Mouse (Mus musculus) adrenal gland, adult 18-20 months (tissue): ENCODE data around the gene Ehmt1. TPM values are rescaled to one million over a fixed set of nuclear protein-coding genes. Genes with fewer than 3 reads are reported as not detected.
A peak's percentile ranks its signal among the peaks of the same experiment; 100 is the strongest.

ENCODE experiments used
- DNase-seq, 2 experiments: peaks; one replicate each; pipeline ENCODE4 v3.0.0; 2021 to 2022; ENCODE audit warnings: low spot score in 2 of 2
- total RNA-seq, 2 experiments: library from RNA; stranded (reverse); gene quantifications; 1 replicate in 1 of 2; 2 replicates in 1 of 2; pipeline ENCODE4 v1.2.3; 2021

Gene Ehmt1
- total RNA-seq, 2 experiments from 2014 or later = 46.6 to 50.1 TPM

GRCm38 (mm10) chr2:24914762-24915161, 4.7 kb downstream of the Ehmt1 start:
- no peak for DNase-seq

DNA sequence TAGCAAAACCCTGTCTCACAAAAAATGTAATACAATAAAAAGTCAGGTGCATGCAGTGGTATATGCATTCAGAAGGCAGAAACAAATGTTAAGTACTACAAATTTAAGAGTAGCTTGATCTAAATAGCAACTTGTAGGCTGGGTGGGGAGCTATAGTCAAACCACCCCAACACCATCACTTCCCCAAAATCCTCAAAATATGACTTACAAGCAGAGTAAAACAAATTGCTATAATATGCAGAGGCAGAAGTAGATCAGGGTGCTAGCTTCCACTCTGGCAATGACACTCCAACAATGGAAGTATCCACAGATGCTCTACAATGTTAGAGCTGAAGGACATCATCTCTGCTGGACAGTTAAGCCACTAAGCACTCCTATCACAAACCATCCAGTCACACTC, 6.8 kb downstream of the Ehmt1 start:
- no peak for DNase-seq

GRCm38 (mm10) chr2:24912189-24912588, 7.2 kb downstream of the Ehmt1 start:
- no peak for DNase-seq

DNA sequence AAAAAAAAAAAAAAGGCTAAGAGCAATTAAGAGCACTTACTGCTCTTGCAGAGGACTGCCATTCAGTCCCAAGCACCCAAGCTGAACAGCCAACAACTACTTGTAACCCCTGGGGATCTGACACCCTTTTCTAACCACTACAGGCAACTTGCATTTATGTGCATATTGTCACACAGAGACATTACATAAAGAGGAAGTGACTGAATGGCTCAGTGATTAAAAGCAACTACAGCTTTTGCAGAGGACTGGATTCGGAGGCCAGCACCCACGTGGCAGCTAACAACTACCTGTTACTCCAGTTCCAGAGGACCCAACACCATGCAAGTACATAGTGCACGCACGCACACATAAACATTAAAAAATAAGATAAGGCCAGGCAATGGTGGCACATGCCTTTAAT, 8.9 kb downstream of the Ehmt1 start:
- DNase-seq = no peak

DNA sequence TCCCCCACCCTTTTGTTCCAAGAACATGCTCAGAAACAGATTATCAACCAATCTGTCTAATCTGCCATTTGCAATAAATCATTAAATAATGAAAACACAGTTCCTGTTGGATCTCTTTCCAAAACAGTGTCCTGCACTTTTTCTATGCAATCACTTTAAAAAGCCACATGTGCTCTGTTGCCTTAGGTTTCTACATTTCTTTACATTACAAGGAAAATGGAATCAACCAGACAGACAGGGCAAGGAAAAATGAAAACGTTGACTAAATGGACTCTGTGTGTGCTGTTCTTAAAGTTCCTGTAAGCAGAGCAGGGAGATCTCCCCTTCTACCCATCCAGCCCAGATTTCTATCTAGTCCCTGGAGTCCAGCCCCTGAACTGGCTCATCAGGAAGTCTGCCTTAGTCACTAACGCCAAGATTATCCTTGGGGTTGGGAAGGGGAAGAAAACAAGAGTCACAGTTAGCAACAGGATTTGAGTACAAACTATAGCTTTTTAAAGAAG, 13.7 kb downstream of the Ehmt1 start:
- DNase-seq = no peak

DNA sequence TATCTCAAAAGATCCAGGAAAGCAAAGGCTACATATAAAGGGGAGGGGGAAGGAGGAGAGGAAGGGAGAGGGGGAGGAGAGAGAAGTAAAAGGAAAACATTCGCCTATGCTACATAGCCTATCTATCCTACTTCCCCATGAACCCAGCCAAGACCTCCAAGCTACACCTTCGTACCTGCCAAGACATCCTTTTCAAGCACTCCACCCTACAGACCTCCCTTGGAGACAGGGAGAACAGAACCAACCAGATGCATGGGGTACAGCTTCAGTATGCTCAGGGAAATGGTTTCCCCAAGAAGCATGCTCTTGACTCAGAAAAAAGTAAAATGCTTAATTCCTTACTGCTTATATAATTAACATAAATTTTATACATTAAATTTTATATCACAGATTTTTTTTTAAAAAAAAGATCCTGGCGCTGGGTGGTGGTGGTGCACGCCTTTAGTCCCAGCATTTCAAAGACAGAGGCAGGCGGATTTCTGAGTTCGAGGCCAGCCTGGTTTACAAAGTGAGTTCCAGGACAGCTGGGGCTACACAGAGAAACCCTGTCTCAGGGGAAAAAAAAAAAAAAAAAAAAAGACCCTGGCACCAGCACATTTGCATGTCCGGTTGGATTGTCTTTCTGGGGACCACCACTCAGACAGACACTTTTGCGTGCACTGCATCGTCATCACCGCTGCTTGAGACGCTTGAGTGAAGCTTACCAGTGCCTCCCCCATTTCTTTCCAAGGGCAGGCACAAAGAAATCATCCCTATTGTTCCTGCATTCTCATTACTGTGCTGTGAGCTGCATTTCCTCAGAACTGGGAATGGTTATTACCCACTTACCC, 14.4 kb downstream of the Ehmt1 start:
- no peak for DNase-seq

GRCm38 (mm10) chr2:24902999-24903398, 16.4 kb downstream of the Ehmt1 start:
- no peak for DNase-seq

- no peak for DNase-seq
Observed at GRCm38 (mm10) chr2:24901055-24901454, 18.4 kb downstream of the Ehmt1 start.

GRCm38 (mm10) chr2:24899292-24899691, 20.1 kb downstream of the Ehmt1 start:
- no peak for DNase-seq

GRCm38 (mm10) chr2:24896761-24897160, 22.7 kb downstream of the Ehmt1 start:
- DNase-seq = no peak

DNA sequence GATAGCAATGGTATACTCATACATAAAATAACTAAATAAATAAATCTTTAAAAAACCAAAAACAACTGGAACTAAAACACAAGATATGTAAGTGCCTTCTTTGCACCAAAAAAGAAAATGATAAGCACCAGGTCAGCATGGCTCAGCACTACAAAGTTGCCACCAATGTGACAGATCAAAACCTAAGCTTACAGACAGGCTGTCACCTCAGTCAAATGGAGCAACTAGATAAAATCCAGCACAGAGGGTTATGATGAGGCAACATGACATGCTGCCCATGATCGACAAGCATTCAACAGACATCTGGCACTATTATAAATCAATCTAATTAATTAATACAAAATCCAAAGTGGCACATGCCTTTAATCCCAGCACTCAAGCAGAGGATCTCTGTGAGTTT, 25.2 kb downstream of the Ehmt1 start:
- no peak for DNase-seq

DNA sequence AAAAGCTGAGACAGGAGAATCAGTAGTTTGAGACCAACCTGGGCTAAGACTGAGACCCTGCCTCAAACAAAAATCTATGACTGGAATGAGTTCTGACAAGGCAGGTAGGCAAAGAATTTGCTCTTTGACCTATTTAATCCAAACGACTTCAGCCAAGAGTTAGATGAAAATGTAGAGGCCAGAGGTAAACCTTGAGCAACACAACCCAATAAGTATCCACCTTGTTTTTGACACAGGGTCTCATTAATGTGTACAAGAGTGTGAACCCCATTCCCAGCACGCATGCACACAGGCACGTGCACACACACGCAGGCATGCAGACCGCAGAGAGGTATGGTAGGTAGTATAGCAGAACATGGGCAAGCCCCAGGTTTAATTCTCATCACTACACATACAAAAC, 27.1 kb downstream of the Ehmt1 start:
- DNase-seq = no peak

DNA sequence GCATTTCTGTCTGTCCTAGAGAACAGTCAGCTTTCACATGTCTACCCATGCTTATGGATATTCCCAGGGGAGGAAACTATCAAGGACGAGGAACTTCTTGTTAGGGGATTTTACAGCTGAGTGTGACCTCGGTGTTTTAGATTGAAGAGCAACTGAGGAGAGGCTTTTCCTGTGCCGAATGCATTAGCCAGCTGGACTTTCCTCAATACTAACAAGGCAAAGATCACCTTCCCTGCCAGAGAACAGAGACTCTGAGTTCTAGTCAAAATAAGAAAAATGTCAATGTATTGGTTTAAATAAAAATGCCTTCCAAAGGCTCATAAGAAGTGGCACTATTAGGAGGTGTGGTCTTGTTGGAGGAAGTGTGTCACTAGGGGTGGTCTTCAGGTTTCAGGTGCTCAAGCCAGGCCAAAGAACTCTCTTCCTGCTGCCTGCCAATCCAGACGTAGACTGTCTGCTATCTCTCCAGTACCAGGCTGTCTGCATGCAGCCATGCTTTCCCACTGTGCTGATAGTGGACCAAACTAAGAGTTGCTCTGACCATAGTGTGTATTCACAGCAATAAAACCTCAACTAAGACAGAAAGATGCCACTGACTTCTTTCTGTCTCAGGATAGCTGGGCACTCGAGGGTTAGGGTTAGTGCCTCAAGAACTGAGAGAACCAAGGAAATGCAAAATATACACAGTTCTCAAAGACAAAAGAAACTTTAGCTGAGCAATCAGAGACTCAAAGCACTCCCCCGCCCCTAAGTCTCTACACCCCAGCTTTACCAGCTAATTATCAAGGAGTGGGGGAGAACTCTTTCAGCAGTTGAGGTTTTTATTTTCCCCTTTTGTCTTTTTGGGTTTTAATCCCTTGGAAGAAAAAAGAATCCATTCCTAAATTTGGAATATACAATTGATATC, 28.6 kb downstream of the Ehmt1 start:
- no peak for DNase-seq

DNA sequence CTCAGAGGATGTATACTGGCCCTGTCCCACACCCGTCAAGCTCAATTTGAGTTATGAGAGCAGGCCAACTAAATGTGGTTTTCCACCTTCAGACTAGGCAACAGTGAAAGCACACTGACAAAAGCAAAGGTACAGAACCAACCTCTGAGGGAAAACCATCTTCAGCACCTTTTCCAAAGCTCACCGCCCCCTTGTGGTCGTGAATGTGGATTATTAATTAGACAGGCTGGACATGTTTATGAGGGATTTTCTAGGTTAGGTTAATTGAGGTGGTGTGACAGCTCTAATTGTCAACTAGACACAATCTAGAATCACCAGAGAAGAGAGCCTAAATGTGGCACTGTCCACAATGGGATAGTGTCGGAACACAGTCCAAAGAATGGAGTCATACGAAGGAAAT, 30.5 kb downstream of the Ehmt1 start:
- no peak for DNase-seq

DNA sequence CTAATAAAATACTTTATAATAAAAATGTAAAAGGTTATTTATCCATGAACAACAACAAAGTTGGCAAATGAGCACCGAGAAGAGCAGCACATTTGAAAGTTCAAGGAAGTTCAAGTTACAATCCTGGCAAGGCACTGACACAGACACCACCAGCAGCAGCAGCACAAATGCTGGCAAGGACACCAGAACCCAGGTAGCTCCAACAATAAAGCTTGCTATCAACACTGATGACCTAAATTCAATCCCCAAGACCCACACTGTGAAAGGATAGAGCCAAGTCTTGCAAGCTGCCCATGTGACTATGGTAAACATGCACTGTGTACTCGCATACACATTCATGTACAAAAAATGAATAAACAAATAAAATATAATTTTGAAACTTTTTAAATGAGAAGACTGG, 38.7 kb downstream of the Ehmt1 start:
- DNase-seq = no peak

- no peak for DNase-seq
Observed at GRCm38 (mm10) chr2:24870952-24871351, 48.5 kb downstream of the Ehmt1 start.

- DNase-seq = peak in 1 of 2 experiments; percentile 28
Observed at GRCm38 (mm10) chr2:24863010-24863409, 56.4 kb downstream of the Ehmt1 start.

DNA sequence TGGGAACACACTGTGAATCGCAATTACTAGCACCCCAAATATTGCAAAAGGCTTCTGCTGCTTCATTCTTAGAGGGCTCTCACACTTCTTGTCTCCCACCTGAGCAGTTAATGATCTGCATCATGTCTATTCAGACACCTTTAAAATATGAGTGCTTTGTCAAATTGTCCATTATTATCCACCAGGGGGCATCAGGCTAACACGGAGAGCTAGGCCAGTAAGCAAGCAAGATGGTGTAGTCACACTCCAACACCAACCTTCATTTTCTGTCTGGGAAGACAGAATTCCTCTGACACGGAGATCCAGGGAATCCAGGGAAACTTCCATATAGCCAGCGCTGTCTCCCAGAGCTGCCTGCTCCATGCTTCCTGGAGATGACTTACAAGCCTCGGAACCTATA, 67.0 kb downstream of the Ehmt1 start:
- no peak for DNase-seq

DNA sequence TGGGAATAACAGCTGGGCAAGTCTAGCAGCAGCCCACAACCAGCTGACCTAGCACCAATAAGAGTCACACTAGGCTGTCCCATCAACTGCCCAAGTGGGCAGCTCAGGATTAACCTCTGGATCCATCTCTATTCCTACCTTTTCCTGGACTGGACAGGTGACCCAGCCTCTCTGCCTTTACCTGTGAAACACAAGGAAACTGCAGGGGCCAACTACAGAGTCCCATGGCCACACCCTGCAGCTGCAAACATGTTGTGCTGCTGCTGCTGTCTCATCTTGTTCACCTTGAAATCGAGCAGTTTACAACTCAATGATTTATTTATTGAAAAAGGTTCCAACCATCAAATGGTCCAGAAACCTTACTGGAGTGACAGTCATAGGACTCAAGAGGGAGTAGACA, 72.9 kb downstream of the Ehmt1 start:
- DNase-seq = no peak

DNA sequence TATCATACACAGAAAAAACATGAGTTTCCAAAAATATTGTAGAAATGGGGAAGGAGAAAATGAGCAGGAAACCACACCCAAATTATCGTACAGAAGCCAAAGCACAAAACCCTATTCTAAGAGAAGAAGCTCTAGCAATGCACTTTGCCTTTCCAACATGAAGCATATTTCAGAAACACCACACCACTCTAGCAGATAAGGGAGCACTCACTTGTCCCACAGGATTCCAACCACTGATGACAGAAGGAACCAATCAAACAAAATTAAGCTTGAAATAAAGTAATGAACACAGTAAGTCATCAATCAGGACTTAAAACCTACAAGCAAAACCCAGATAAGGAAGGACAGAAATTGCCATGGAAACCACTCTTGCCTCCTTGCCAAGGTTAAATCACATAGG, 74.2 kb downstream of the Ehmt1 start:
- no peak for DNase-seq

- DNase-seq = no peak
Observed at GRCm38 (mm10) chr2:24830614-24831013, 88.8 kb downstream of the Ehmt1 start.

DNA sequence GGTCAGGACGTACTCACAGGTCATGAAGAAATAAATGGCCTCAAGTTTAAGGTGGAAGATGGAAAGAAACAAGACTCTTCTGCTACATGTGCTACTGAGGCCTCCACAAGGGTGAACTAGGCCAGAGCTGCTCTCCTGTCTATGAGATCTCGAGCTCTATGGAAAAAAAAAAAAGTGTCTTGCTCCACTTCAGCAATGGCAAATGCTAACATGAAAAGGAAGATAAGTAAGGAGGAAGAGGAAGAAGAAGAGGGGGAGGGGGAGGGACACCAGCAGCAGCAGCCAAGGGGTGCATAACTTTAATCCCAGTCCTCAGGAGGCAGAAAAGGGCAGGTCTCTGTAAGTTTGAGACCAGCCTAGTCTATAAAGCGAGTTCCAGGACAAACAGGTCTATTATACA, 109.7 kb downstream of the Ehmt1 start:
- DNase-seq = no peak
